Mouse (Mus musculus) thymus, postnatal 14 days (tissue): ENCODE data around the gene Tbx6.
A peak's percentile ranks its signal among the peaks of the same experiment; 100 is the strongest.

Experiments used
- DNase-seq: peaks from one replicate; pipeline ENCODE4 v3.0.0; 2021

Tbx6 gene

GRCm38 (mm10) chr7:126795387-126796317 lies 14.4 kb downstream of the Tbx6 start:
- no peak for DNase-seq

- DNase-seq = peak; percentile 54
Measured at GRCm38 (mm10) chr7:126796350-126796932, 15.2 kb downstream of the Tbx6 start.

GRCm38 (mm10) chr7:126797411-126798126 lies 16.3 kb downstream of the Tbx6 start, which contains the start of gene Fam57b:
Fam57b (plus strand) TSS chr7:126797668.
- no peak for DNase-seq

DNA sequence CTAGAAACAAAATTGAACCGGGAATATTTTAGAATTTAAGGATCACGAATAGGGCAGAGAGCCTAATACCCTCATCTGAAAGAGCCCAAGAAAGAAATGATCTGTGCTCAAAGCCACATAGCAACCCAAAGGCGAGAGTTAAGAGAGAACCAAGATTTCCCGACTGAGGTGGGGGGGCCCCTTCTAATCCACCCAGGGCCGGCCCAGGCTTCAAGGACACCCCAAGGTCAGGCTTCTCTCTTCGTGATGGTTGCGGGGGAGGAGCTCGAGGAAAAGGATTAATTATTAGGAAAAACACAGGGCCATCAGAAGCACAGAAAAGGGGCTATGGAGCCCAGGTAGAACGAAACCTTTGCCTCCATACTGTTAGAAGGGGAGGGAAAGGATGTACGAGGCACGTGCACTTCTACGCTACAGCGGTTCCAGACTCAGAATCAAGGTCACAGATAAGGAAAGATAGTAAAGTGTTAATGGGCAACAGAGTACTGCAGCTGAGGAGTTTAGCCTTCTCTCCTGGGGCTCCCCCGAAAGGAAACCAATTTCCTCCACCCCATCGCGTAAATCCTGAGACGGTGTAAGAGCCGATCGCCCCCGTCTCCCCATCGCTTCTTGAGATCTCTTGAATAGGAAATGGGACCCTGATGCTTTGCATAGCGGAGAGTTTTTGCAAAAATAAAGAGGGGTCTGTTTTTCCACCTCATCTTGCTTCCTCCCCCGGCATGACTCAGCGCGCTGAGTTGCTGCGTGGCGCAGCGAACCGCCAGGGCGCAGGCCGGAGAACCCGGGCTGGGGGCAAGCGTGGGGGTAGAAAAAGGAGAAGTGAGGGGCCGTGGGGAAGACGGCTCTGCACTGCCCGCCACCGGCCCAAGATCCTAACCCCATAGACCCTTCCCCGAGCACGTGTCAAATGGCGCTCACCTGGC lies 17.1 kb downstream of the Tbx6 start:
- DNase-seq = peak; percentile 66

- peak; percentile 98 for DNase-seq
Measured at GRCm38 (mm10) chr7:126799050-126799467, 17.8 kb downstream of the Tbx6 start.

DNA sequence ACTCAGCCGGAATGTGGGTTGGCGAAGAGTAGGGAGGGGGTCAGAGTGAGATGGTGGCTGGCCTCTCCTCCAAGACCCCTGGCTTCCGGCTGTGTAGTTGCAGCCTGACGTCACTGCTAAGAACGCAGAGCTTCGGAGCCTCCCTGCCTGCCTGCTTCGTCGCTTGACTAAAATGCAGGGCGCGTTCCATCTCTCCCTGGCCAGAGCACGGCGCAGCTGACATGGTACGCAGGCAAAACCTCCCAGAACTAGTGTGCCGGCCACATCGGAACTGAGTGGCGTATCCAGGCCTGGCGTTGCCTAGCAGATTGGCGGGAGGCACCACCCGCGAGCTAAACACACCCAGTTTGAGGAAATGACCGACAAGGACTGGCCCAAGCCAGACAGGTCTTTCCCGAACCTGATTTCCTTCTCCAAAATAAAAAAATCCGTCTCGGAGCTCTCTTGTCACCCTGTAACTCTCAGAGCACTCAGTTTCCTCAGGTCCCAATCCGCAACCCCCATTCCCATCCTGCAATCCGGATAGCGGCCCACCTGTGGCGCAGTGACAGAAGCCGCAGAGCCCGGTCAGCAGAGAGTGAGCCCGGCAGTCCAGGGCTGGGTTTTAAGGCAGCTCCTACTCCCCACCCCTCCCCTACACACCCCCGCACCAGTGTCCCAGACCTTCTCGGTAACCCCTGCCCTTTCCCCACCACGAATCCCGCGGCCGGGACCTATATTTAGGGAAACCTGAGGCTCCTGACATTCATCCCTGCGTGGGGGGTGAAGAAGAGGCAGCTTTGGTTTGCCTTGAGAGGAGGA lies 18.4 kb downstream of the Tbx6 start:
- peak; percentile 49 for DNase-seq

DNA sequence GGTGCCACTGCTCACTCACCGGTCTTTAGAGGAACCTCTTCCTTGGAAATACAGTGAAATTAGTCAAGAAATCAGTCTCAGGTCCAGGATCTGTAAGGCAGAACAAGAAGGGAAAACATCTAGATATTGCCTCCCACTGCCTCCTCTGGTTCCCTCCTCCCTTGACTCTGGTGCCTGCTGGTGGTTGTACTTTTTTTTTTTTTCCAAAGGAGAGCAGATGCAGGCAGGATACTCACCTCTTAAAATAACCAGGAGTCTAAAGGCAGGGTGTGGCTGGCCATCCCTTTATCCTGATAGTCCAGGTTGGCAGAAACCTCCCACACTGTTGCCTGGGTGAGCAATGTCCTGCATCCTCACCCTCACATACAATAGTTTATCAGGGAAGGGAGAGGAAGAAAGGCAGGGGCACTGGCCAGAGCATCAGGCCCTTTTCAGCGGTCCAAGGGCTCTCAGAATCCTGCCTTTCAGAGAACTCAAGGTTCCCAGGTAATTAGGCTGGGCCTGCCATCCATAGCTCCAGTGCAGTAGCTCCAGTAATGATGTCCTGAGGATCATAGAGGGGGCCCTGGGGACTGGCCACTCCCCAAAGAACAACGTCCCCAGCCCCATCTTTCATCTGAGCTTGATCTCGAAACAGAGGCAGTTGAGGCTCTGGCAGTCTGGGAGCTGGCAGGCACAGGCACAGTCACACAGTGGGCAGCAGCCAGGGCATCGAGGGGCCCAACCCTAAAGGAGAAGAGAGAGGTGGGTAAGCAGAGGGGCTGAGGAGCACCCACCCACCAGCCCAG lies 19.2 kb downstream of the Tbx6 start:
- DNase-seq = no peak

DNA sequence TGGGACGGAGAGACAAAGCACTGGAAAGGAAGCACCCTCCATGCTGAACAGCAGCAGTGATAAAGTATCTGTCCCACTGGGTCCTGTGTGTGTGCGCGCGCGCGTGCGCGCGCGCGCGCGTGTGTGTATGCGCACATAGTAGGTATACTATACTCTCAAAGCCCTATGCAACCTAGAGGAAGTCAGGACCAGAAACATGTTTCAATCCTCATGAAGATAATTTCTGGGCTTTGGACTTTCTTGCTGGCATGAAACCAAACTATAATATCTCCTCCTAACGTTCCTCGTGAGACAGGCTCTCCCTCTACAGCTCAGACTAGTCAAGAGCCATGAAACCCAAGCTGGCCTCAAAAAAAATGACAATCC lies 19.8 kb downstream of the Tbx6 start:
- DNase-seq = no peak

GRCm38 (mm10) chr7:126802134-126802889 lies 21.0 kb downstream of the Tbx6 start:
- DNase-seq = no peak

GRCm38 (mm10) chr7:126803181-126803580 lies 21.9 kb downstream of the Tbx6 start:
- no peak for DNase-seq

DNA sequence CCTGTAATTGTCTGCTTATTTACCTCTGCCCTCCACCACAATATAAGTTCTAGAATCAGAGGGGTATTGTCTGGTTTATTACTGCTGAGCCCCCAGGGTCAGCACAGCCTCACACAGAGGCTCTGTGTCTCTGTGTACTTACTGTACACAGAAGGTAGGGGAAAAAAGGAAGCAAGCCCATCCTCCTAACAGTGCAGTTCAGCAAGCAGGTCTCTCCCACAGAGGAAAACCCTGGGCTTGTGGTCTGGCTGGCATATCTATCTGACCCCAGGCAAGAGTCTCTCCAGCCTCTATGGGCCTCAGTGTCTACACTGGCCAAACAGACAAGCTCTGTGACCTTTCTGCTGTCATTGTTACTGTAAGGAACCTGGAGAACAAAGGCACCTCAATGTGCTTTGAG lies 22.5 kb downstream of the Tbx6 start:
- no peak for DNase-seq

GRCm38 (mm10) chr7:126806956-126807355 lies 25.7 kb downstream of the Tbx6 start:
- no peak for DNase-seq

- DNase-seq = no peak
Measured at GRCm38 (mm10) chr7:126807405-126807804, 26.1 kb downstream of the Tbx6 start.

- DNase-seq = peak; percentile 53
Measured at GRCm38 (mm10) chr7:126808703-126809455, 27.6 kb downstream of the Tbx6 start.

DNA sequence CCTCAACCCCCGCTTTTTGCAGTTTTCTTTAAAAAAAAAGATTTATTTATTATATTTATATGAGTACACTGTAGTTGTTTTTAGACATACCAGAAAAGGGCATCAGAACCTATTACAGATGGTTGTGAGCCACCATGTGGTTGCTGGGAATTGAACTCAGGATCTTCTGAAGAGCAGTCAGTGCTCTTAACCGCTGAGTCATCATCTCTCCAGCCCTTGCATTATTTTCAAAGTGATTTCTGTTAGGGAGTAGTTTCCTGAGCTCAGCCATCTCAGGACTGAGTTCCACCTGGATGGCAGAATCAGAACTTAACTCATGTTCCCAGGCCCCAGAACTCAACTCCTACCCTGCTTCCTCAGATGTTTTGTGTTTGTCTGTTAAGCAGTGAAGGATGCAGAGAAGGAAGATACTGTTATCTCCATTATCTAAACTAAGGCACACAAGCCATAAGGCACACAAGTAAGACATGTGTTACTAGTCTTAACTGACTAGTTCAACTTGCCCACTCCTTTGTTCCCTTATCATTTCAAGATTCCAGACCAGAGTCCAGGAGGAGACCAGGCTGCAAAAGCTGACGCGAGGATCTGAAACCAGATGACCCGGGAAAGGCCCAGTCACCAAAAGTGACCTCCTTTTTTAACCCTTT lies 28.6 kb downstream of the Tbx6 start:
- DNase-seq = no peak

- DNase-seq = no peak
Measured at GRCm38 (mm10) chr7:126815726-126816222, 34.5 kb downstream of the Tbx6 start.

GRCm38 (mm10) chr7:126816494-126816893 lies 35.2 kb downstream of the Tbx6 start:
- no peak for DNase-seq

GRCm38 (mm10) chr7:126817595-126817994 lies 36.3 kb downstream of the Tbx6 start:
- no peak for DNase-seq
